Mouse (Mus musculus) effector memory CD4-positive, alpha-beta T cell, adult 5 months (primary cell): Measurements from ENCODE around the gene Ube3b. TPM values are rescaled to one million over a fixed set of nuclear protein-coding genes. Genes with fewer than 3 reads are reported as not detected.

Experiments
- polyA plus RNA-seq: library from polyadenylated mRNA; unstranded; fragments of 100-300 nt; shearing (Covaris generic); gene quantifications from one replicate; pipeline ENCODE4 v1.2.1, GENCODE M21; 2017

Gene Ube3b
- polyA plus RNA-seq = 47.5 TPM

GRCm38 (mm10) chr5:114380209-114381012 lies at the start of gene Ube3b, which contains the start of gene Kctd10:
TSS of gene Ube3b (plus strand) at chr5:114380607.
TSS of gene Kctd10 (minus strand) at chr5:114380508.

GRCm38 (mm10) chr5:114443566-114444367 lies 63.4 kb downstream of the Ube3b start, which contains the start of the genes Mmab and Mvk:
TSS of gene Mmab (minus strand) at chr5:114444060.
TSS of gene Mvk (plus strand) at chr5:114444269.

Other genes with a start within 250 kb of the Ube3b start
- gene Acacb, start 234.1 kb upstream of the Ube3b start, polyA plus RNA-seq = 0.77 TPM
- not detected for gene Foxn4, start 106.8 kb upstream of the Ube3b start, polyA plus RNA-seq
- 2.8 TPM for gene Myo1h, start 91.4 kb upstream of the Ube3b start, polyA plus RNA-seq
- 198 TPM for gene Kctd10, start 99 bp upstream of the Ube3b start, polyA plus RNA-seq
- gene Mmab, start 63.5 kb downstream of the Ube3b start, polyA plus RNA-seq = 7.6 TPM
- gene Mvk, start 63.7 kb downstream of the Ube3b start, polyA plus RNA-seq = 26.4 TPM
- 1.6 TPM for gene Fam222a, start 187.4 kb downstream of the Ube3b start, polyA plus RNA-seq